Mouse (Mus musculus) embryonic facial prominence, embryonic 13.5 days (tissue): ENCODE measurements around the gene Ssr3. TPM values are rescaled to one million over a fixed set of nuclear protein-coding genes. Genes with fewer than 3 reads are reported as not detected.
"Not testable (repeated sequence)": the region's sequence is repeated elsewhere in the genome, so short reads cannot be mapped to it uniquely, and the experiment has no call there.

ENCODE experiments used
- ATAC-seq: fragments of 200-750 bp; cut with Nextera tagmentation; 2 replicates; pipeline ENCODE4 v1.8.0; 2017; ENCODE audit warnings: low read depth; ENCODE audit not compliant: insufficient number of reproducible peaks, insufficient read depth, low FRiP score, low TSS enrichment
- H3K27ac ChIP-seq: fragments of 300-500 bp; sonication (generic); 2 replicates; pipeline ENCODE4 v1.5.1; 2015; ENCODE audit warnings: moderate library complexity, mild to moderate bottlenecking, inconsistent platforms
- H3K27me3 ChIP-seq: fragments of 300-500 bp; sonication (generic); 2 replicates; pipeline ENCODE4 v1.6.1; 2015; ENCODE audit warnings: mild to moderate bottlenecking, inconsistent platforms
- H3K36me3 ChIP-seq: fragments of 300-500 bp; sonication (generic); 2 replicates; pipeline ENCODE4 v1.6.1; 2015; ENCODE audit warnings: mild to moderate bottlenecking, inconsistent platforms
- H3K4me1 ChIP-seq: fragments of 300-500 bp; sonication (generic); 2 replicates; pipeline ENCODE4 v1.6.1; 2015; ENCODE audit warnings: inconsistent platforms
- H3K4me2 ChIP-seq: fragments of 300-500 bp; sonication (generic); 2 replicates; pipeline ENCODE4 v1.6.1; 2015; ENCODE audit warnings: moderate library complexity, mild to moderate bottlenecking, inconsistent platforms
- H3K4me3 ChIP-seq: fragments of 300-500 bp; sonication (generic); 2 replicates; pipeline ENCODE4 v1.5.1; 2015; ENCODE audit warnings: mild to moderate bottlenecking, inconsistent platforms
- H3K9ac ChIP-seq: fragments of 300-500 bp; sonication (generic); 2 replicates; pipeline ENCODE4 v1.6.1; 2015; ENCODE audit warnings: mild to moderate bottlenecking, inconsistent platforms
- H3K9me3 ChIP-seq: fragments of 300-500 bp; sonication (generic); 2 replicates; pipeline ENCODE4 v1.6.1; 2016; ENCODE audit warnings: inconsistent platforms
- WGBS: fragments of 180-500 bp; shearing (Covaris S2); methylation state at CpG from one replicate; pipeline ENCODE4 v1.1.7; 2015; ENCODE audit warnings: mixed read lengths; 5-methylcytosine and 5-hydroxymethylcytosine counted together
- polyA plus RNA-seq: library from polyadenylated mRNA; unstranded; fragments of >200 nt; fragmentation: Nextera tagmentation; extraction: Ambion mirVana; gene quantifications from 2 replicates; pipeline ENCODE4 v1.2.1, GENCODE M21; 2015

Ssr3 gene
- polyA plus RNA-seq, 1 experiment from 2014 or later = 249 TPM

- Histone ChIP-seq H3K9ac (no peak overlapping the region), H3K4me3 (no peak overlapping the region), H3K9me3 (no peaks in the 10 kb centered on the region), H3K4me1 (no peaks in the 10 kb centered on the region), H3K4me2 (no peak overlapping the region), H3K27ac (no peak overlapping the region), H3K36me3 (no peaks in the 10 kb centered on the region), H3K27me3 (no peaks in the 10 kb centered on the region)
- 89% methylated on average over 3 of the region's 3 CpGs for WGBS
- no peak for ATAC-seq
Observed at GRCm38 (mm10) chr3:65397566-65397965, 5.1 kb upstream of the Ssr3 start.

- Histone ChIP-seq H3K27me3 (no peaks in the 10 kb centered on the region), H3K27ac (no peak overlapping the region), H3K4me1 (no peaks in the 10 kb centered on the region), H3K36me3 (no peaks in the 10 kb centered on the region), H3K9me3 (no peaks in the 10 kb centered on the region), H3K4me2 (no peak overlapping the region), H3K9ac (no peak overlapping the region), H3K4me3 (no peak overlapping the region)
- 86% methylated on average over 4 of the region's 4 CpGs for WGBS
- no peak for ATAC-seq
Observed at GRCm38 (mm10) chr3:65396835-65397504, 4.5 kb upstream of the Ssr3 start.

- 89% methylated on average over 1 of the region's 1 CpGs for WGBS
- not testable (repeated sequence) for ATAC-seq, H3K4me2 ChIP-seq, H3K9me3 ChIP-seq, H3K27ac ChIP-seq, H3K9ac ChIP-seq, H3K36me3 ChIP-seq, H3K27me3 ChIP-seq, H3K4me1 ChIP-seq, H3K4me3 ChIP-seq
Observed at GRCm38 (mm10) chr3:65395111-65395510, 2.7 kb upstream of the Ssr3 start.

GRCm38 (mm10) chr3:65391784-65392420, 521 bp downstream of the Ssr3 start:
- Histone ChIP-seq H3K4me3 (peak overlapping the region; percentile 84), H3K4me1 (peaks cover 11% of the 10 kb centered on the region; the same call in 1 of the 2 replicates), H3K27ac (peak overlapping the region; percentile 91), H3K9ac (peak overlapping the region; percentile 94), H3K27me3 (no peaks in the 10 kb centered on the region), H3K4me2 (peak overlapping the region; percentile 81), H3K36me3 (peaks cover 27% of the 10 kb centered on the region), H3K9me3 (no peaks in the 10 kb centered on the region)
- under 1% methylated on average over 37 of the region's 37 CpGs for whole genome bisulfite sequencing
- peak; percentile 33 for ATAC-seq

GRCm38 (mm10) chr3:65391222-65391783, 1.1 kb downstream of the Ssr3 start:
- no peak for ATAC-seq
- H3K27ac ChIP-seq = peak overlapping the region; percentile 91
- no peaks in the 10 kb centered on the region for H3K27me3 ChIP-seq
- no peaks in the 10 kb centered on the region for H3K9me3 ChIP-seq
- peak overlapping the region; percentile 94 for H3K9ac ChIP-seq
- 36% methylated on average over 6 of the region's 6 CpGs for WGBS
- peaks cover 33% of the 10 kb centered on the region for H3K36me3 ChIP-seq
- H3K4me1 ChIP-seq = peaks cover 15% of the 10 kb centered on the region; the same call in 1 of the 2 replicates
- peak overlapping the region; percentile 81 for H3K4me2 ChIP-seq
- H3K4me3 ChIP-seq = peak overlapping the region; percentile 84

GRCm38 (mm10) chr3:65385771-65386170, 6.7 kb downstream of the Ssr3 start:
- Histone ChIP-seq H3K4me3 (no peak overlapping the region), H3K9ac (no peak overlapping the region), H3K4me2 (no peak overlapping the region), H3K4me1 (peaks cover 15% of the 10 kb centered on the region; the same call in 1 of the 2 replicates), H3K36me3 (peaks cover 75% of the 10 kb centered on the region), H3K27me3 (no peaks in the 10 kb centered on the region), H3K9me3 (no peaks in the 10 kb centered on the region), H3K27ac (no peak overlapping the region)
- no peak for ATAC-seq

- no peaks in the 10 kb centered on the region for H3K27me3 ChIP-seq
- WGBS = 71% methylated on average over 3 of the region's 3 CpGs
- H3K27ac ChIP-seq = no peak overlapping the region
- H3K4me2 ChIP-seq = no peak overlapping the region
- no peak for ATAC-seq
- H3K4me3 ChIP-seq = no peak overlapping the region
- H3K9me3 ChIP-seq = no peaks in the 10 kb centered on the region
- peaks cover 11% of the 10 kb centered on the region; the same call in 1 of the 2 replicates for H3K4me1 ChIP-seq
- H3K9ac ChIP-seq = no peak overlapping the region
- H3K36me3 ChIP-seq = peaks cover 81% of the 10 kb centered on the region
Observed at GRCm38 (mm10) chr3:65384431-65384830, 8.0 kb downstream of the Ssr3 start.

- no peaks in the 10 kb centered on the region for H3K27me3 ChIP-seq
- peaks cover 72% of the 10 kb centered on the region for H3K36me3 ChIP-seq
- no peaks in the 10 kb centered on the region for H3K4me1 ChIP-seq
- no peaks in the 10 kb centered on the region for H3K9me3 ChIP-seq
- H3K4me3 ChIP-seq = no peak overlapping the region
- no peak overlapping the region for H3K27ac ChIP-seq
- ATAC-seq = no peak
- WGBS = 85% methylated on average over 4 of the region's 4 CpGs
- no peak overlapping the region for H3K9ac ChIP-seq
- no peak overlapping the region for H3K4me2 ChIP-seq
Observed at GRCm38 (mm10) chr3:65381094-65381493, 11.3 kb downstream of the Ssr3 start.

GRCm38 (mm10) chr3:65379884-65380539, 12.4 kb downstream of the Ssr3 start:
- Histone ChIP-seq H3K4me2 (no peak overlapping the region), H3K27ac (no peak overlapping the region), H3K4me1 (no peaks in the 10 kb centered on the region), H3K27me3 (no peaks in the 10 kb centered on the region), H3K36me3 (peaks cover 63% of the 10 kb centered on the region), H3K9ac (no peak overlapping the region), H3K4me3 (no peak overlapping the region), H3K9me3 (no peaks in the 10 kb centered on the region)
- 78% methylated on average over 4 of the region's 4 CpGs for WGBS
- no peak for ATAC-seq

- H3K36me3 ChIP-seq = peaks cover 57% of the 10 kb centered on the region
- H3K4me2 ChIP-seq = no peak overlapping the region
- H3K27ac ChIP-seq = no peak overlapping the region
- H3K4me1 ChIP-seq = no peaks in the 10 kb centered on the region
- H3K4me3 ChIP-seq = no peak overlapping the region
- H3K9ac ChIP-seq = no peak overlapping the region
- no peaks in the 10 kb centered on the region for H3K9me3 ChIP-seq
- H3K27me3 ChIP-seq = no peaks in the 10 kb centered on the region
- ATAC-seq = no peak
Observed at GRCm38 (mm10) chr3:65378724-65379123, 13.7 kb downstream of the Ssr3 start.

- Histone ChIP-seq H3K27ac (no peak overlapping the region), H3K4me1 (no peaks in the 10 kb centered on the region), H3K36me3 (peaks cover 52% of the 10 kb centered on the region), H3K9me3 (no peaks in the 10 kb centered on the region), H3K9ac (no peak overlapping the region), H3K4me3 (no peak overlapping the region), H3K4me2 (no peak overlapping the region), H3K27me3 (no peaks in the 10 kb centered on the region)
- WGBS = 45% methylated on average over 3 of the region's 3 CpGs
- ATAC-seq = no peak
Observed at GRCm38 (mm10) chr3:65374729-65375128, 17.7 kb downstream of the Ssr3 start.
